Mouse (Mus musculus): Measurements from ENCODE around the gene Hpgd.

Hpgd gene

DNA sequence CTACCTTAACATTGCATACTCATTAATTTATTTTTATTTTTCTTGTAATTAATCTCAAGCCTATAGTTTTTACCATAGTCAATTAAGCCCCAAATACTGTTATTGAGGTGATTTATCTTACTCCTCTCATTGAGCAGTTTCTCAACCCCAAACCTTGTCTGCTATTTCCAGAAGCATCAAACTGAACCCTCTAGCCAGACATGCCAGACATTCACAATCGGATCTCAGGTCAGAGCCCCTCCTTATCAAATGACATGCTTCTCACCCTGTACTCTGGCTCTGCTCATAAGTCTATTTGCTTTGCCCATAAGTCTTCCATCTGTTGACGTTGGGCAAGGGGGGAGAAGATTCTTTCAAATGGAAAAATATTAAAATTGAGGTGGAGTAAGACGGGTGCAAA lies 33.3 kb downstream of the Hpgd start:
- DNase-seq (ENCODE audit: low spot score): no peak

DNA sequence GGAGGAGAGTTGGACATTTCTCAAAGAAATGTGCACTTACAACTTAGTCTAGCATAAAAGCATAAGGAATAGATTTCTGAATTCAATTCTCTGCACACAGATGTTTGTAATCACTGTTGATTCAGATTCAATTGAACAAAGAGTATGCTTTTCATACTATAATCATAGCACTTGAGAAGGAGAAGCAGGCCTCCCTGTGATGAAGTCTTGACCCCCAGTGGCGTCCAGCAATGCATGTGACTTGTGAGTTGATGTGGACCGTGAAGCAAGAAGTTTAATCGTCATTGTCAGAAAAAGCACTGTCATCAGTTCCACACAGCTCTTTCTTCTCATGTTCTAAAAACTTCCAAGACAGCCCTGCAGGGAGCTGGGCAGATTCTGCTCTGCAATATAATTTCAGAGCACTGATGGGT lies 33.8 kb downstream of the Hpgd start:
- DNase-seq (ENCODE audit: low spot score): no peak

GRCm38 (mm10) chr8:56335390-56336000 lies 41.1 kb downstream of the Hpgd start:
- no peak for DNase-seq (ENCODE audit: low spot score)

DNA sequence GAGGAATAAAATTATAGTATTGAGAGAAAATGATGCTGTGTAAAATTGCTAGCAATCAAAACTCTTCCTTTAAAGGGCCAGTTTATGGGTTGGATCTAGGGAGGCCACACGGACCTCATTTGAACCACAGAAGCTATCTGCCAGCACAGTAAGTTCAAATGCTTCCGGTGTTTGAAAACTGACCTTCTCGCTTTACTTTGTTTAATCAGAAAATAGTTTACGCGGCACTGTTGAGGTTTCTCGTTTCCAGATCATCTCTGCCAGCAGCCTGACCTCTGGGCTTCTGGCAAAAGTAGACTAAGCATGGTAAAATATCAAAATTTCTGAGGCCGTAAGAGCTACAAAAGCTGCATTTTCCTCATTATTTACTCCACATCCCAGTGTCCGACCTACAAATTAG lies 42.4 kb downstream of the Hpgd start:
- DNase-seq (ENCODE audit: low spot score): no peak

- no peak for DNase-seq (ENCODE audit: low spot score)
Measured at GRCm38 (mm10) chr8:56343505-56343904, 49.1 kb downstream of the Hpgd start.

- DNase-seq (ENCODE audit: low spot score): no peak
Measured at GRCm38 (mm10) chr8:56343940-56344339, 49.6 kb downstream of the Hpgd start.

DNA sequence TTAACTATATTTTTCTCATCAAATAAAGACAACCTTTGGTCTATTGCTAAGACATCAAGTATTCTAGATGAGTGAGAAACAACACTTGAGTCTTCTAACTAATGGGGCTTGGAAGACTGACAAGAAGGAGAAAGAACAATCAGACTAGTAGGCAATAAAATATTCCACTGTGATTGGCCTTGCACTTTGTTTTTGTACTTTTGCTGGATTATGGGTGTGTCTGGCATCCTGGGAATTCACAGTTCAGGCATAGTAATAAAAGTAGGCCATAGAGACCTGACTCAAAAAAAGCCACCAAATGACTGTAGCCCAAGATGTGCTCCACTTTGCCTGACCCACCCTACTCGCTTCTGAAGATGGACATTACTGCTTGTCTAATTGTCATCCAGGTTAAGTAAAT lies 50.0 kb downstream of the Hpgd start:
- DNase-seq (ENCODE audit: low spot score): no peak

DNA sequence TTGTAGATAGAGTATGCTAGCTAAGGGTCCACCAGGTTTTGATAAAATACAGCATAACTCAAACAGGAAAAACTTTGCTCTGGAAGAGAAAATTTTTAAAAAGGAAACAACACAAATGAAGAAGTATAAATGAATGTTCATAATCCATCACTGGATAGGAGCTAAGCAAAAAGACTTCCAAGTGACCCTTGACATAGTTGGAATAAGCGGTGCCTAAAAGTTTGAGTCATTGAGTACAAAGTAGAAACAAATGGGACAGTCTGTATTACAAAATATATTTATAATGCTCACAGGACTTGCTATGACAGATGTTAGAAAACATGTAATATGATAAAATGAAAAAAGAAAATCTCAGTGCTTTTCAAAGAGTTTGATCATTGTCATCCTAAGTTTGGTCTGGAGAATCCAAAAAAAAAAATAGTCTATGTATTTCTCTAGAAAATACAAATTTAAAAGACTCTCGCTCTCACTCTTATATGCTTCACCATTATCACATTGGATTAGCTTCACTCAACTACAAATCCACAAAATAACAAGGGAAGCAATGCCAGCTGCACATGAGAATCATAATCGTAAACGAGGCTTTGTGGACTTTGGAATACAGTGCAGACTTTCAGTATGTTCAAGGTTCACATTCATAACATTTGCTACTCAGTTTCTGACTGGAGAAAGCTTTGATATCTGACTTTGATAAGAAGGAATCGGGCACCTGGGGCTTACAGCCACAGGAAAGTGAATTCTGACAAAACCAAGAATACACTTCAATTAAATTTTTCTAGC lies 51.4 kb downstream of the Hpgd start:
- no peak for DNase-seq (ENCODE audit: low spot score)

- DNase-seq (ENCODE audit: low spot score): no peak
Measured at GRCm38 (mm10) chr8:56363180-56363579, 68.8 kb downstream of the Hpgd start.

Data from ovary, postnatal 14 days (tissue).